Mouse (Mus musculus) adrenal gland, adult 18-20 months (tissue): ENCODE measurements around the gene Gm21953. TPM values are rescaled to one million over a fixed set of nuclear protein-coding genes. Genes with fewer than 3 reads are reported as not detected.
"Not testable (repeated sequence)": the region's sequence is repeated elsewhere in the genome, so short reads cannot be mapped to it uniquely, and the experiment has no call there.

ENCODE experiments used
- DNase-seq, 2 experiments: peaks; one replicate each; pipeline ENCODE4 v3.0.0; 2021 to 2022; ENCODE audit warnings: low spot score in 2 of 2
- long read RNA-seq, 2 experiments: library from polyadenylated mRNA; stranded (forward); transcript quantifications; one replicate each; pipeline ENCODE4 v2.0.0; 2021
- total RNA-seq, 2 experiments: library from RNA; stranded (reverse); gene quantifications; 1 replicate in 1 of 2; 2 replicates in 1 of 2; pipeline ENCODE4 v1.2.3; 2021

Gm21953 gene
- total RNA-seq: not detected
- long read RNA-seq, experiment 1: 0 reads
- long read RNA-seq, experiment 2: 0 reads

- DNase-seq: not testable (repeated sequence)
Observed at GRCm38 (mm10) chr4:42293967-42294366, at the start of gene Gm21953. TSS of gene Gm21953 (plus strand) at chr4:42294267.

GRCm38 (mm10) chr4:42255467-42255866, 38.6 kb upstream of the Gm21953 start, which contains the start of gene Ccl21b:
TSS of gene Ccl21b (plus strand) at chr4:42255767.
- not testable (repeated sequence) for DNase-seq

- DNase-seq: not testable (repeated sequence)
Observed at GRCm38 (mm10) chr4:42318034-42318433, 24.0 kb downstream of the Gm21953 start, which contains the start of gene Fam205a3. TSS of gene Fam205a3 (plus strand) at chr4:42318334.

Other genes with a start within 250 kb of the Gm21953 start
- not detected for gene Gm3893, start 203.1 kb upstream of the Gm21953 start, total RNA-seq
- 1 to 10 TPM; 2.0 to 5.4 TPM for gene Gm13304, start 179.4 kb upstream of the Gm21953 start, total RNA-seq
- gene Gm13306, start 140.8 kb upstream of the Gm21953 start, total RNA-seq: 10 to 100 TPM in 1 of 2 experiments, not detected in 1; 11.4 TPM
- gene Gm13305, start 125.7 kb upstream of the Gm21953 start, total RNA-seq: 1 to 10 TPM in 1 of 2 experiments, not detected in 1; 1.6 TPM
- gene Gm10600, start 53.6 kb upstream of the Gm21953 start, total RNA-seq: under 1 TPM; 0.35 to 0.73 TPM
- gene Ccl21b, start 38.5 kb upstream of the Gm21953 start, total RNA-seq: not detected
- gene Fam205a3, start 24.1 kb downstream of the Gm21953 start, total RNA-seq: not detected
- not detected for gene Gm21586, start 145.1 kb downstream of the Gm21953 start, total RNA-seq
- gene Gm2163, start 172.5 kb downstream of the Gm21953 start, total RNA-seq: under 1 TPM; 0.32 to 0.66 TPM
- not detected for gene Fam205a2, start 233.9 kb downstream of the Gm21953 start, total RNA-seq